Mouse (Mus musculus) midbrain, postnatal 0 days (tissue): Measurements from ENCODE around the gene Capn8. TPM values are rescaled to one million over a fixed set of nuclear protein-coding genes. Genes with fewer than 3 reads are reported as not detected.

ENCODE experiments used
- ATAC-seq: fragments of 200-750 bp; cut with Nextera tagmentation; 2 replicates; pipeline ENCODE4 v1.8.0; 2017; ENCODE audit warnings: moderate number of reproducible peaks, mild to moderate bottlenecking, moderate TSS enrichment, moderate library complexity; ENCODE audit not compliant: low FRiP score
- DNase-seq: peaks from one replicate; pipeline ENCODE4 v3.0.0-alpha.2; 2015; ENCODE audit warnings: low spot score
- H3K27ac ChIP-seq: fragments of 300-500 bp; sonication (generic); 2 replicates; pipeline ENCODE4 v1.5.1; 2014; ENCODE audit warnings: low read depth, mild to moderate bottlenecking, low read length, mixed read lengths
- H3K27me3 ChIP-seq: fragments of 300-500 bp; sonication (generic); 2 replicates; pipeline ENCODE4 v1.6.1; 2014; ENCODE audit warnings: low read length, control low read depth, mixed read lengths; ENCODE audit not compliant: insufficient read depth
- H3K36me3 ChIP-seq: fragments of 300-500 bp; sonication (generic); 2 replicates; pipeline ENCODE4 v1.6.1; 2014; ENCODE audit warnings: low read length, control low read depth, mixed read lengths; ENCODE audit not compliant: insufficient read depth
- H3K4me1 ChIP-seq: fragments of 300-500 bp; sonication (generic); 2 replicates; pipeline ENCODE4 v1.6.1; 2014; ENCODE audit warnings: mild to moderate bottlenecking, control low read depth, antibody characterized with exemption, low read length, mixed read lengths; ENCODE audit not compliant: insufficient read depth
- H3K4me2 ChIP-seq: fragments of 300-500 bp; sonication (generic); 2 replicates; pipeline ENCODE4 v1.6.1; 2014; ENCODE audit warnings: low read depth, mild to moderate bottlenecking, low read length, mixed read lengths; ENCODE audit not compliant: poor library complexity, severe bottlenecking
- H3K4me3 ChIP-seq: fragments of 300-500 bp; sonication (generic); 2 replicates; pipeline ENCODE4 v1.5.1; 2014; ENCODE audit warnings: low read depth, mild to moderate bottlenecking, low read length, moderate library complexity
- H3K9ac ChIP-seq: fragments of 300-500 bp; sonication (generic); replicated peaks from 2 replicates; pipeline ENCODE4 v1.6.1; 2014; ENCODE audit warnings: mild to moderate bottlenecking, low read length, moderate library complexity, mixed read lengths; ENCODE audit not compliant: poor library complexity, severe bottlenecking
- H3K9me3 ChIP-seq: fragments of 300-500 bp; sonication (generic); 2 replicates; pipeline ENCODE4 v1.6.1; 2016; ENCODE audit warnings: low read length, control low read depth
- CTCF ChIP-seq: IDR thresholded peaks from 2 replicates; pipeline ENCODE4 v1.5.1; 2016; ENCODE audit warnings: antibody characterized with exemption, mild to moderate bottlenecking
- WGBS: fragments of 180-500 bp; shearing (Covaris S2); extraction: QIAGEN DNeasy Blood & Tissue Kit; methylation state at CpG from one replicate; pipeline ENCODE4 v1.1.7; 2014; 5-methylcytosine and 5-hydroxymethylcytosine counted together
- polyA plus RNA-seq: library from polyadenylated mRNA; unstranded; fragments of >200 nt; fragmentation: Nextera tagmentation; extraction: Ambion mirVana; gene quantifications from 2 replicates; pipeline ENCODE4 v1.2.1, GENCODE M21; 2015
- total RNA-seq: library from RNA; depleted of rRNA; stranded (reverse); fragments of >200 nt; gene quantifications from 2 replicates; pipeline ENCODE4 v1.2.3, GENCODE M21; 2014

The Capn8 gene
- total and polyA plus RNA-seq, 2 experiments from 2014 or later = 0.31 TPM; not detected in 1

DNA sequence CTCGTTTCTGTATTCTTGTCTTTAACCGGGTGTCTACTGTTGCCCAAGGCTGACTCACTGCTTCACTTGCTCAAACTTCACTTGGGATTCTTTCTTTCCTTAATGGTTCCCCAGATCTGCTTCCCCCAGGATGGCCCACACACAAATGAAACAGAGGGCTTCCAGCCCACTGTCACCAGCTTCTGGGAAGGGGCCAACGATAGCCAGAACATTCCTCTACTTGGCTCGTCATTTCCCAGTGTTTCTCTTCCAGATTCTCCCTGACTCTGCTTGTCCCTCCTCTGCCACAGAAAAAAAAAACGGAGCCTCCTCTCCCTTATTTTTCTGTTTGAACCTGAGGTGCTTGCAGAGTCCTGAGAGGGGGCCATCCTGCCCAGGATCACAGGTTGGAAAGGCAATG is 45.5 kb upstream of the Capn8 start:
- Histone ChIP-seq H3K27me3 (no peaks in the 10 kb centered on the region), H3K27ac (no peak overlapping the region), H3K9me3 (no peaks in the 10 kb centered on the region), H3K4me2 (no peak overlapping the region), H3K36me3 (no peaks in the 10 kb centered on the region), H3K4me1 (peaks cover 9% of the 10 kb centered on the region), H3K4me3 (no peak overlapping the region), H3K9ac (no peak overlapping the region)
- DNase-seq (no peak), ATAC-seq (no peak)
- no peak for TF ChIP-seq CTCF
- WGBS = 73% methylated on average over 5 of the region's 5 CpGs

DNA sequence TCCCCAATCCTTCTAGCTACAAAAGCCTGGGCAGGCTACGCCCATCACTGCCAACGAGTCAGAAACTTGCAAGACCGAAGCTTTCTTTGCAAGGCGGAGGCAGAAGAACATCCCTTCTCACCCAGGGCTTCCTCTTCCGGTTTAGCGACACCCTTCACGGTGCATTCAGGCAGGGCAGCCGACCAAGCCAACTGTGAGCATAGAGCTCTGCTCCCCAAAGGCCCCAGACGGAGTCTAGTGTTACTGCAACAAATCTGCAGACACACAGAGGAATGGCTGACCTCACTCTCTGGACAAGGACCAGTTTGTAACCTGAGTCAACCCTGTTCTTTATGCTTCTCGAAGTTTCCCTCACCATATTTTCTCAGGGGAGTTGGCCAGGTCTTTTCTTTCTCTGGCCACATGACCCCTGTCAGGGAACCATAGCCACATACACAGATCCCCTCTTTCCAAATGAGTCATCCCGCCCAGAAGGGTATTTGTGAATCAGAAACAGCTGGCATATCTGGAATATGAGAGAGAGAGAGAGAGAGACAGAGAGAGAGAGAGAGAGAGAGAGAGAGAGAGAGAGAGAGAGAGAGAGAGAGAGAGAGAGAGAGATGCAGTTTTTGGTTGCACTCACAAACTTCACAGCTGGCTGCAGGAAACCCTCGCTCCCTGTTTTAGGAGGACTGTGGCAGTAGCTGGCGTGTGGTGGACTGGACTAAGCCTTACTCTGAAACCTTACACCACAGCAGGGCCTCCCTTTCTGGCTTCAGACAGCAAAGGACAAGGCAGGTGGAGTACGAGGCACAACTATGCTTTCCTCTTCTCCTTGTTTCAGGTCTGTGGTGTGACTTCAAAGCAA is 44.5 kb upstream of the Capn8 start:
- Histone ChIP-seq H3K9ac (no peak overlapping the region), H3K36me3 (no peaks in the 10 kb centered on the region), H3K4me3 (no peak overlapping the region), H3K9me3 (no peaks in the 10 kb centered on the region), H3K27me3 (no peaks in the 10 kb centered on the region), H3K27ac (no peak overlapping the region), H3K4me2 (no peak overlapping the region), H3K4me1 (peaks cover 7% of the 10 kb centered on the region)
- DNase-seq = peak; percentile 49
- 32% methylated on average over 14 of the region's 14 CpGs for WGBS
- TF ChIP-seq CTCF = no peak
- no peak for ATAC-seq

DNA sequence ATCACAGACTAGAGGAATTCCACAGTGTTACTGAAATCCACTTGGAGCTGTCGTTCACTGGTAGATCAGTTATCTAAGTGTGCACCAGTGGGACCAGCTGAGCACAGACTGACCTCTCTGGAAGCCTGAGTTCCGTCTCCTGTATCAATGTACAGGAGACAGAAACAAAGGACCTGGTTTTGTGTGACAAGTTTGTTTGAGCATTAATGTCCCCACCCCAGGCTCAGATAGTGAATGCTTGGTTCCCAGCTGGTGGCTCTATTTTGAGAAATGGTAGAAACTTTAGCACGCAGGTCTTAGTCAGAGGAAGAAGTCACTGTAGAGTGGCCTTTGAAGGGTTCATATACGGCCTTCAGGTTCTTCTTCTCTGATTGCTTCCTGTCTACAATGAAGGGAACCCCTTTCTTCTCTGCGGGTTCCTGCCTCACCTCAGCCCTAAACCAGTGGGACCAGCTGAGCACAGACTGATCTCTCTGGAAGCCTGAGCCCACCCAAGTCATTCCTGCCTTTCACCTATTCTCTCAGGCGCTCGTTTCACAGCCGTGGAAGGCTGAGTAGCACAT is 43.8 kb upstream of the Capn8 start:
- H3K36me3 ChIP-seq = no peaks in the 10 kb centered on the region
- whole genome bisulfite sequencing = 78% methylated on average over 8 of the region's 8 CpGs
- no peak overlapping the region for H3K9ac ChIP-seq
- H3K4me3 ChIP-seq = no peak overlapping the region
- H3K27ac ChIP-seq = no peak overlapping the region
- H3K27me3 ChIP-seq = no peaks in the 10 kb centered on the region
- TF ChIP-seq CTCF = no peak
- no peak for DNase-seq
- H3K4me2 ChIP-seq = no peak overlapping the region
- H3K4me1 ChIP-seq = peaks cover 3% of the 10 kb centered on the region
- ATAC-seq = no peak
- H3K9me3 ChIP-seq = no peaks in the 10 kb centered on the region

DNA sequence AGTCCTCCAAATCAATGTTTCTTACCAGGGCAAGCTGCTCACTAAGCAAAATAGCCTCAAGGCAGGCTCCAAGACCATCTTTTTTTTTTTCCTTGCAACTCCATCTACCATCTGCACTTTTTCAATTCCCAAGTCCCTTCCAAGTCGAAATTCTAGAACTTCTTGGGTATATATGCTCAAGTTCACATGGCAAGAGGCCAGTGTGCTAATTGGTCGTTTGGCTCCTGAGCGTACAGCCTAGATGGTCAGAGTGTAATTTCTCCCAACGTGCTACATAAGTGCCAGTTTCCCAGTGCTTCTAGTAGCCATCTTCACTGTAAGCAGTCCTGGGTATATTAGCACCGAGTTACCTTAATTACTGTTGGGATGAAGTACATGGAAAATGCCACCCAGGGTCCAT is 41.8 kb upstream of the Capn8 start:
- no peak for TF ChIP-seq CTCF
- WGBS = 84% methylated on average over 5 of the region's 5 CpGs

DNA sequence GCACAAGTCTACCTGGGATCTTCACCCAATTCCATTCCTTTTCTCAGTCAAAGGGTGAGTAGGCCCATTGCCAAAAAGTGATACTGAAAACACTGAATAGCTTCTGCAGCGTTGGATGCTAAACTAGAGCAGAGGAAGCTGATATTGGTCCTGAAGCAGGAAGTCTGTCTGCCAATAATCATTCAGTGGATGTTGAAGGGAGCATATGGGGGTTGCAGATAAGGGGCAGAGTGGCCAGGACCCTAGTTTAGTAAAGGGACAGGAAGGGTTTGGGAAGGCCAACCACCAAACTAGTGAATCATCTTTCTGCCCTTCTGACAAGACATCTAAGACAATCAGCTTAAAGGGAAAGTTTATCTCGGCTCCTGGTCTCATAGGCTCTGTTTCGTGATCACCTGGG is 41.1 kb upstream of the Capn8 start:
- H3K4me3 ChIP-seq = no peak overlapping the region
- no peak overlapping the region for H3K27ac ChIP-seq
- DNase-seq = no peak
- TF ChIP-seq CTCF = no peak
- no peak overlapping the region for H3K9ac ChIP-seq
- H3K36me3 ChIP-seq = no peaks in the 10 kb centered on the region
- peaks cover 7% of the 10 kb centered on the region; the same call in 1 of the 2 replicates for H3K4me1 ChIP-seq
- WGBS = 80% methylated on average over 3 of the region's 3 CpGs
- H3K4me2 ChIP-seq = no peak overlapping the region
- H3K9me3 ChIP-seq = no peaks in the 10 kb centered on the region
- ATAC-seq = no peak
- H3K27me3 ChIP-seq = no peaks in the 10 kb centered on the region

More for the DNA sequence above, 41.8 kb upstream of the Capn8 start:
- H3K27me3 ChIP-seq = no peaks in the 10 kb centered on the region
- no peaks in the 10 kb centered on the region for H3K9me3 ChIP-seq
- H3K9ac ChIP-seq = no peak overlapping the region
- H3K4me1 ChIP-seq = peaks cover 2% of the 10 kb centered on the region; the same call in 1 of the 2 replicates
- H3K4me2 ChIP-seq = no peak overlapping the region
- H3K36me3 ChIP-seq = no peaks in the 10 kb centered on the region
- DNase-seq (no peak), ATAC-seq (no peak)
- no peak overlapping the region for H3K27ac ChIP-seq
- H3K4me3 ChIP-seq = no peak overlapping the region

DNA sequence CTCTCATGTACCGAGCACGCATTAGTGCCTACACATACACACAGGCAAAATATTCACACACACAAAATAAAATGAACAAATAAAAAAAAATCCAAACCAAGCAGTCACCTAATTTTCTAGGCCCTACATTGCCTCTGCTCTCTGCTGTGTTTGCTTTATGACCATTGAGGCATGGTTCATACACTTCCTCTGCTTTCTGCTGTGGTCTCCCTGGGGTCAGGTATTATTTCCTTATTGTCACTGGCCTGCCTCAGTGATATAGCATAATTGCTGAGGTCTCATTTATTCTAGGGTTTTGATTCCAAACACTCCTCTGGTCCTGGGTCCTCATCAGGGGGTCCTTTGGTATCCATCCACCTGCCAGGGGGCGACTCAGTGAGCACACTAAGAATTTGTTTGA is 39.2 kb upstream of the Capn8 start:
- ATAC-seq (no peak), DNase-seq (no peak)
- Histone ChIP-seq H3K27me3 (no peaks in the 10 kb centered on the region), H3K36me3 (no peaks in the 10 kb centered on the region), H3K4me3 (no peak overlapping the region), H3K9ac (no peak overlapping the region), H3K27ac (no peak overlapping the region), H3K4me1 (peaks cover 7% of the 10 kb centered on the region; the same call in 1 of the 2 replicates), H3K9me3 (no peaks in the 10 kb centered on the region), H3K4me2 (no peak overlapping the region)
- TF ChIP-seq CTCF = no peak
- WGBS = 90% methylated on average over 3 of the region's 3 CpGs
